Mouse (Mus musculus): ENCODE measurements at regions not wholly inside any gene's neighbourhood (a gene's known extent, or its start where the extent isn't known, plus 50 kb on each side); places are given as distances from the start of the nearest gene placed in this dataset.

- TF ChIP-seq GATA1 (IDR thresholded peaks at IDR 0.05; ENCODE audit: low read length) (no peak), TAL1 (IDR thresholded peaks at IDR 0.05; ENCODE audit: low read length) (no peak)
Measured at GRCm38 (mm10) chr17:4291418-4291817, 595.4 kb upstream of the Nox3 start.
